Mouse (Mus musculus): Measurements from ENCODE around the gene Optn. TPM values are rescaled to one million over a fixed set of nuclear protein-coding genes. Genes with fewer than 3 reads are reported as not detected.

The Optn gene
- polyA plus RNA-seq, 1 experiment from 2014 or later, result 13.6 TPM

- Histone ChIP-seq H3K4me1 (ENCODE audit: control insufficient read depth, insufficient read depth, low read length) (peaks cover 8% of the 10 kb centered on the region; the same call in 1 of the 2 replicates), H3K4me2 (no peak overlapping the region), H3K4me3 (ENCODE audit: low read depth, low read length) (no peak overlapping the region), H3K9me3 (replicated peaks; ENCODE audit: control insufficient read depth, low read length) (no peaks in the 10 kb centered on the region), H3K9ac (ENCODE audit: low read depth, low read length) (no peak overlapping the region), H3K36me3 (ENCODE audit: control insufficient read depth, insufficient read depth, low read length) (no peaks in the 10 kb centered on the region), H3K27ac (ENCODE audit: low read depth, low read length) (no peak overlapping the region), H3K27me3 (ENCODE audit: control insufficient read depth, insufficient read depth, low read length) (no peaks in the 10 kb centered on the region)
- no peak for ATAC-seq (replicated peaks; ENCODE audit: insufficient number of reproducible peaks, low FRiP score, low TSS enrichment)
- WGBS (ENCODE audit: insufficient replicate concordance), result 82% methylated on average over 6 of the region's 6 CpGs
These were observed 48.3 kb downstream of the Optn start for GRCm38 (mm10) chr2:5015527-5015926.

- no peak overlapping the region for H3K4me2 ChIP-seq
- no peak overlapping the region for H3K27ac ChIP-seq (ENCODE audit: low read depth, low read length)
- H3K9ac ChIP-seq (ENCODE audit: low read depth, low read length), result no peak overlapping the region
- H3K9me3 ChIP-seq (replicated peaks; ENCODE audit: control insufficient read depth, low read length), result no peaks in the 10 kb centered on the region
- no peak for ATAC-seq (replicated peaks; ENCODE audit: insufficient number of reproducible peaks, low FRiP score, low TSS enrichment)
- H3K4me3 ChIP-seq (ENCODE audit: low read depth, low read length), result no peak overlapping the region
- no peaks in the 10 kb centered on the region for H3K36me3 ChIP-seq (ENCODE audit: control insufficient read depth, insufficient read depth, low read length)
- peaks cover 8% of the 10 kb centered on the region; the same call in 1 of the 2 replicates for H3K4me1 ChIP-seq (ENCODE audit: control insufficient read depth, insufficient read depth, low read length)
- WGBS (ENCODE audit: insufficient replicate concordance), result 64% methylated on average over 7 of the region's 7 CpGs
- no peaks in the 10 kb centered on the region for H3K27me3 ChIP-seq (ENCODE audit: control insufficient read depth, insufficient read depth, low read length)
These were observed 49.2 kb downstream of the Optn start for GRCm38 (mm10) chr2:5014616-5015015.

- H3K36me3 ChIP-seq (ENCODE audit: control insufficient read depth, insufficient read depth, low read length), result peaks cover 10% of the 10 kb centered on the region
- no peaks in the 10 kb centered on the region for H3K27me3 ChIP-seq (ENCODE audit: control insufficient read depth, insufficient read depth, low read length)
- peaks cover 8% of the 10 kb centered on the region; the same call in 1 of the 2 replicates for H3K4me1 ChIP-seq (ENCODE audit: control insufficient read depth, insufficient read depth, low read length)
- WGBS (ENCODE audit: insufficient replicate concordance), result 3% methylated on average over 32 of the region's 32 CpGs
- H3K9ac ChIP-seq (ENCODE audit: low read depth, low read length), result peak within 1 kb of the TSS; percentile 63
- peak within 1 kb of the TSS; percentile 70 for H3K4me2 ChIP-seq
- ATAC-seq (replicated peaks; ENCODE audit: insufficient number of reproducible peaks, low FRiP score, low TSS enrichment), result peak; percentile 100
- no peak within 1 kb of the TSS for H3K27ac ChIP-seq (ENCODE audit: low read depth, low read length)
- peak within 1 kb of the TSS; percentile 57 for H3K4me3 ChIP-seq (ENCODE audit: low read depth, low read length)
- H3K9me3 ChIP-seq (replicated peaks; ENCODE audit: control insufficient read depth, low read length), result no peaks in the 10 kb centered on the region
These were observed 51.1 kb downstream of the Optn start, which contains the start of gene Mcm10 for GRCm38 (mm10) chr2:5012491-5013324. Mcm10 (minus strand) TSS chr2:5012791.

GRCm38 (mm10) chr2:5011898-5012490, 51.9 kb downstream of the Optn start:
- Histone ChIP-seq H3K27me3 (ENCODE audit: control insufficient read depth, insufficient read depth, low read length) (no peaks in the 10 kb centered on the region), H3K9me3 (replicated peaks; ENCODE audit: control insufficient read depth, low read length) (no peaks in the 10 kb centered on the region), H3K9ac (ENCODE audit: low read depth, low read length) (peak overlapping the region; percentile 63), H3K27ac (ENCODE audit: low read depth, low read length) (no peak overlapping the region), H3K4me2 (peak overlapping the region; percentile 70), H3K4me1 (ENCODE audit: control insufficient read depth, insufficient read depth, low read length) (peaks cover 8% of the 10 kb centered on the region; the same call in 1 of the 2 replicates), H3K4me3 (ENCODE audit: low read depth, low read length) (peak overlapping the region; percentile 57), H3K36me3 (ENCODE audit: control insufficient read depth, insufficient read depth, low read length) (peaks cover 10% of the 10 kb centered on the region)
- WGBS (ENCODE audit: insufficient replicate concordance), result 14% methylated on average over 8 of the region's 8 CpGs
- ATAC-seq (replicated peaks; ENCODE audit: insufficient number of reproducible peaks, low FRiP score, low TSS enrichment), result no peak

GRCm38 (mm10) chr2:5007107-5007506, 56.7 kb downstream of the Optn start:
- H3K4me2 ChIP-seq, result no peak overlapping the region
- H3K27ac ChIP-seq (ENCODE audit: low read depth, low read length), result no peak overlapping the region
- peaks cover 8% of the 10 kb centered on the region; the same call in 1 of the 2 replicates for H3K4me1 ChIP-seq (ENCODE audit: control insufficient read depth, insufficient read depth, low read length)
- H3K27me3 ChIP-seq (ENCODE audit: control insufficient read depth, insufficient read depth, low read length), result no peaks in the 10 kb centered on the region
- H3K9ac ChIP-seq (ENCODE audit: low read depth, low read length), result no peak overlapping the region
- WGBS (ENCODE audit: insufficient replicate concordance), result 90% methylated on average over 4 of the region's 4 CpGs
- no peaks in the 10 kb centered on the region for H3K9me3 ChIP-seq (replicated peaks; ENCODE audit: control insufficient read depth, low read length)
- H3K4me3 ChIP-seq (ENCODE audit: low read depth, low read length), result no peak overlapping the region
- peaks cover 24% of the 10 kb centered on the region for H3K36me3 ChIP-seq (ENCODE audit: control insufficient read depth, insufficient read depth, low read length)
- ATAC-seq (replicated peaks; ENCODE audit: insufficient number of reproducible peaks, low FRiP score, low TSS enrichment), result no peak

DNA sequence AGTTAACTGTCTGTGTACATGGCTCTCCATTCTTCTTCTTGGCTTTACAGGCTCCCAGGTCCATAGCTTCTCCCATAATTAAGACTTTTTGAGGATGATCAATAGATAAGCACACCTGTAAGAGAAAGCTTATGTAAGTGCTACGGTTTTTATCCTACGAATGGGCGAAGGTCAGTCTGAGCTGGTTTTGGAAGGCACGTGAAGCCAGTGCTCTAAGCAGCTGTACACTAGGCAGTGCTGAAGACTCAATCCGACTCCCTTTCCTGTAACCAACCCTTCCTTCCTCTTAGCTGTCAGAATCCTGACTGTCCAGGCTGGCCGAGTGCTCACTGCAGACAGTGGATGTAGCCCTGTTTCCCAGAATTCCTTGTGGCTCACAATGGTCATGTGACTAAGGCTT, 62.6 kb downstream of the Optn start:
- Histone ChIP-seq H3K9me3 (replicated peaks; ENCODE audit: control insufficient read depth, low read length) (no peaks in the 10 kb centered on the region), H3K9ac (ENCODE audit: low read depth, low read length) (no peak overlapping the region), H3K4me3 (ENCODE audit: low read depth, low read length) (no peak overlapping the region), H3K4me1 (ENCODE audit: control insufficient read depth, insufficient read depth, low read length) (no peaks in the 10 kb centered on the region), H3K36me3 (ENCODE audit: control insufficient read depth, insufficient read depth, low read length) (peaks cover 29% of the 10 kb centered on the region), H3K27ac (ENCODE audit: low read depth, low read length) (no peak overlapping the region), H3K4me2 (no peak overlapping the region), H3K27me3 (ENCODE audit: control insufficient read depth, insufficient read depth, low read length) (no peaks in the 10 kb centered on the region)
- no peak for ATAC-seq (replicated peaks; ENCODE audit: insufficient number of reproducible peaks, low FRiP score, low TSS enrichment)
- WGBS (ENCODE audit: insufficient replicate concordance), result 92% methylated on average over 6 of the region's 6 CpGs

GRCm38 (mm10) chr2:4998905-4999304, 64.9 kb downstream of the Optn start:
- WGBS (ENCODE audit: insufficient replicate concordance), result 77% methylated on average over 3 of the region's 3 CpGs
- H3K4me3 ChIP-seq (ENCODE audit: low read depth, low read length), result no peak overlapping the region
- no peak overlapping the region for H3K4me2 ChIP-seq
- no peak overlapping the region for H3K9ac ChIP-seq (ENCODE audit: low read depth, low read length)
- ATAC-seq (replicated peaks; ENCODE audit: insufficient number of reproducible peaks, low FRiP score, low TSS enrichment), result no peak
- peaks cover 27% of the 10 kb centered on the region for H3K36me3 ChIP-seq (ENCODE audit: control insufficient read depth, insufficient read depth, low read length)
- H3K4me1 ChIP-seq (ENCODE audit: control insufficient read depth, insufficient read depth, low read length), result no peaks in the 10 kb centered on the region
- no peaks in the 10 kb centered on the region for H3K27me3 ChIP-seq (ENCODE audit: control insufficient read depth, insufficient read depth, low read length)
- H3K9me3 ChIP-seq (replicated peaks; ENCODE audit: control insufficient read depth, low read length), result no peaks in the 10 kb centered on the region
- no peak overlapping the region for H3K27ac ChIP-seq (ENCODE audit: low read depth, low read length)

- Histone ChIP-seq H3K4me3 (ENCODE audit: low read depth, low read length) (no peak overlapping the region), H3K27ac (ENCODE audit: low read depth, low read length) (no peak overlapping the region), H3K27me3 (ENCODE audit: control insufficient read depth, insufficient read depth, low read length) (no peaks in the 10 kb centered on the region), H3K4me1 (ENCODE audit: control insufficient read depth, insufficient read depth, low read length) (no peaks in the 10 kb centered on the region), H3K4me2 (no peak overlapping the region), H3K9me3 (replicated peaks; ENCODE audit: control insufficient read depth, low read length) (no peaks in the 10 kb centered on the region), H3K9ac (ENCODE audit: low read depth, low read length) (no peak overlapping the region), H3K36me3 (ENCODE audit: control insufficient read depth, insufficient read depth, low read length) (peaks cover 31% of the 10 kb centered on the region)
- WGBS (ENCODE audit: insufficient replicate concordance), result 91% methylated on average over 6 of the region's 6 CpGs
- ATAC-seq (replicated peaks; ENCODE audit: insufficient number of reproducible peaks, low FRiP score, low TSS enrichment), result no peak
These were observed 67.4 kb downstream of the Optn start for GRCm38 (mm10) chr2:4996421-4996824.

All from heart, embryonic 11.5 days (tissue).